Mouse (Mus musculus): ENCODE data around the gene Ptgs2.

Ptgs2 gene

GRCm38 (mm10) chr1:150099790-150100333 lies at the start of gene Ptgs2:
Gene Ptgs2 (plus strand): TSS chr1:150100031.
- DNase-seq (ENCODE audit: low spot score in 2 of 2), result no peak

- no peak for DNase-seq (ENCODE audit: low spot score in 2 of 2)
Measured at GRCm38 (mm10) chr1:150050256-150050655, 49.6 kb upstream of the Ptgs2 start.

GRCm38 (mm10) chr1:150065684-150066083 lies 34.1 kb upstream of the Ptgs2 start:
- DNase-seq (ENCODE audit: low spot score in 2 of 2), result no peak

- no peak for DNase-seq (ENCODE audit: low spot score in 2 of 2)
Measured at GRCm38 (mm10) chr1:150072880-150073279, 27.0 kb upstream of the Ptgs2 start.

- no peak for DNase-seq (ENCODE audit: low spot score in 2 of 2)
Measured at GRCm38 (mm10) chr1:150074609-150075008, 25.2 kb upstream of the Ptgs2 start.

GRCm38 (mm10) chr1:150089040-150089692 lies 10.7 kb upstream of the Ptgs2 start:
- DNase-seq (ENCODE audit: low spot score in 2 of 2), result no peak

- no peak for DNase-seq (ENCODE audit: low spot score in 2 of 2)
Measured at GRCm38 (mm10) chr1:150090229-150090628, 9.6 kb upstream of the Ptgs2 start.

GRCm38 (mm10) chr1:150097036-150097435 lies 2.8 kb upstream of the Ptgs2 start:
- DNase-seq (ENCODE audit: low spot score in 2 of 2), result no peak

- DNase-seq (ENCODE audit: low spot score in 2 of 2), result no peak
Measured at GRCm38 (mm10) chr1:150097721-150098120, 2.1 kb upstream of the Ptgs2 start.

GRCm38 (mm10) chr1:150099374-150099773 lies 457 bp upstream of the Ptgs2 start:
- DNase-seq (ENCODE audit: low spot score in 2 of 2), result no peak

- DNase-seq (ENCODE audit: low spot score in 2 of 2), result no peak
Measured at GRCm38 (mm10) chr1:150104228-150104720, 4.4 kb downstream of the Ptgs2 start.

GRCm38 (mm10) chr1:150106736-150107135 lies 6.9 kb downstream of the Ptgs2 start:
- no peak for DNase-seq (ENCODE audit: low spot score in 2 of 2)

GRCm38 (mm10) chr1:150109591-150109990 lies 9.8 kb downstream of the Ptgs2 start:
- no peak for DNase-seq (ENCODE audit: low spot score in 2 of 2)

GRCm38 (mm10) chr1:150115352-150115751 lies 15.5 kb downstream of the Ptgs2 start:
- no peak for DNase-seq (ENCODE audit: low spot score in 2 of 2)

GRCm38 (mm10) chr1:150118352-150118751 lies 18.5 kb downstream of the Ptgs2 start:
- DNase-seq (ENCODE audit: low spot score in 2 of 2), result no peak

- DNase-seq (ENCODE audit: low spot score in 2 of 2), result no peak
Measured at GRCm38 (mm10) chr1:150125568-150125967, 25.7 kb downstream of the Ptgs2 start.

- no peak for DNase-seq (ENCODE audit: low spot score in 2 of 2)
Measured at GRCm38 (mm10) chr1:150130070-150130469, 30.2 kb downstream of the Ptgs2 start.

GRCm38 (mm10) chr1:150130586-150131275 lies 30.9 kb downstream of the Ptgs2 start:
- no peak for DNase-seq (ENCODE audit: low spot score in 2 of 2)

GRCm38 (mm10) chr1:150135350-150135749 lies 35.5 kb downstream of the Ptgs2 start:
- DNase-seq (ENCODE audit: low spot score in 2 of 2), result no peak

- no peak for DNase-seq (ENCODE audit: low spot score in 2 of 2)
Measured at GRCm38 (mm10) chr1:150139730-150140129, 39.9 kb downstream of the Ptgs2 start.

- no peak for DNase-seq (ENCODE audit: low spot score in 2 of 2)
Measured at GRCm38 (mm10) chr1:150141939-150142338, 42.1 kb downstream of the Ptgs2 start.

GRCm38 (mm10) chr1:150143578-150143977 lies 43.7 kb downstream of the Ptgs2 start:
- no peak for DNase-seq (ENCODE audit: low spot score in 2 of 2)

- no peak for DNase-seq (ENCODE audit: low spot score in 2 of 2)
Measured at GRCm38 (mm10) chr1:150145049-150145448, 45.2 kb downstream of the Ptgs2 start.
